Mouse (Mus musculus) limb, embryonic 14.5 days (tissue): ENCODE measurements at regions not wholly inside any gene's neighbourhood (a gene's known extent, or its start where the extent isn't known, plus 50 kb on each side); places are given as distances from the start of the nearest gene placed in this dataset.
A peak's percentile ranks its signal among the peaks of the same experiment; 100 is the strongest.

Experiments
- ATAC-seq: fragments of 200-750 bp; cut with Nextera tagmentation; 2 replicates; pipeline ENCODE4 v1.8.0; 2017; ENCODE audit warnings: low read depth, moderate number of reproducible peaks, moderate TSS enrichment; ENCODE audit not compliant: low FRiP score
- DNase-seq: peaks from one replicate; pipeline ENCODE4 v3.0.0-alpha.2; 2015; ENCODE audit warnings: low spot score
- H3K27ac ChIP-seq: fragments of 300-500 bp; sonication (generic); replicated peaks from 2 replicates; pipeline ENCODE4 v1.5.1; 2014; ENCODE audit warnings: low read depth, mild to moderate bottlenecking, low read length, moderate library complexity, mixed read lengths
- H3K27me3 ChIP-seq: fragments of 300-500 bp; sonication (generic); 2 replicates; pipeline ENCODE4 v1.6.1; 2014; ENCODE audit warnings: low read length, mixed read lengths; ENCODE audit not compliant: control insufficient read depth, insufficient read depth
- H3K36me3 ChIP-seq: fragments of 300-500 bp; sonication (generic); 2 replicates; pipeline ENCODE4 v1.6.1; 2014; ENCODE audit warnings: mild to moderate bottlenecking, low read length, moderate library complexity, mixed read lengths; ENCODE audit not compliant: control insufficient read depth, insufficient read depth
- H3K4me1 ChIP-seq: fragments of 300-500 bp; sonication (generic); 2 replicates; pipeline ENCODE4 v1.6.1; 2014; ENCODE audit warnings: antibody characterized with exemption, low read length, mixed read lengths; ENCODE audit not compliant: control insufficient read depth, insufficient read depth
- H3K4me2 ChIP-seq: fragments of 300-500 bp; sonication (generic); replicated peaks from 2 replicates; pipeline ENCODE4 v1.6.1; 2014; ENCODE audit warnings: low read depth, mild to moderate bottlenecking, low read length, moderate library complexity; ENCODE audit not compliant: severe bottlenecking
- H3K4me3 ChIP-seq: fragments of 300-500 bp; sonication (generic); replicated peaks from 2 replicates; pipeline ENCODE4 v1.5.1; 2014; ENCODE audit warnings: low read length
- H3K9ac ChIP-seq: fragments of 300-500 bp; sonication (generic); 2 replicates; pipeline ENCODE4 v1.6.1; 2014; ENCODE audit warnings: mild to moderate bottlenecking, low read depth, low read length, moderate library complexity; ENCODE audit not compliant: severe bottlenecking
- H3K9me3 ChIP-seq: fragments of 300-500 bp; sonication (generic); 2 replicates; pipeline ENCODE4 v1.6.1; 2016; ENCODE audit warnings: low read length; ENCODE audit not compliant: control insufficient read depth
- POLR2A ChIP-seq: fragments of 200-500 bp; IDR thresholded peaks from 2 replicates; pipeline ENCODE4 v1.8.0; 2012; ENCODE audit warnings: inconsistent platforms, mild to moderate bottlenecking, moderate library complexity, borderline replicate concordance; ENCODE audit not compliant: insufficient read depth, insufficient read length; ENCODE audit errors: extremely low read depth
- WGBS: fragments of 180-500 bp; shearing (Covaris S2); extraction: QIAGEN DNeasy Blood & Tissue Kit; methylation state at CpG from one replicate; pipeline ENCODE4 v1.1.7; 2014; 5-methylcytosine and 5-hydroxymethylcytosine counted together

DNA sequence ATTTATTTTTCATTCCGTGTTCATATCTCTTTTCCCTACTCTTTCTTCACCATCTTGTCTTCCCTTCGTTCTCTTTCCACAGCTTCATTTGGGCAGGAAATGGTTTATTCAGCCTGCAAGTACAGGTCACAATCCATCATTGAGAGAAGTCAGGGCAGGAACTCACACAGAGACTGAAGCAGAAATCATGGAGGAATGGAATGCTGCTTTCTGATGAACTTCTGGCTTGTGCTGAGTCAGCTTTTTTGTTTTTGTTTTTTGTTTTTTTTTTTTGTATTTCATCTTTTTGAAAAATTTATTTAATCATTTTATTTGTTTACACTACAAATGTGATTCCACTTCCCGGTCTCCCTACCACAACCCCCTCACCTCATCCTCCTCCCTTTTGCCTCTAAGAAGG is 51.2 kb upstream of the Suclg2 start:
- TF ChIP-seq POLR2A, result no peak
- Histone ChIP-seq H3K27ac (no peak overlapping the region), H3K4me2 (no peak overlapping the region), H3K9ac (no peak overlapping the region), H3K4me3 (no peak overlapping the region), H3K9me3 (no peaks in the 10 kb centered on the region), H3K4me1 (no peaks in the 10 kb centered on the region), H3K27me3 (no peaks in the 10 kb centered on the region), H3K36me3 (no peaks in the 10 kb centered on the region)
- no peak for DNase-seq
- WGBS, result 85% methylated on average over 3 of the region's 3 CpGs
- ATAC-seq, result no peak

GRCm38 (mm10) chr6:95801651-95802050 is 83.1 kb upstream of the Suclg2 start:
- no peak for TF ChIP-seq POLR2A
- Histone ChIP-seq H3K4me1 (no peaks in the 10 kb centered on the region), H3K4me2 (no peak overlapping the region), H3K4me3 (no peak overlapping the region), H3K9ac (no peak overlapping the region), H3K36me3 (no peaks in the 10 kb centered on the region), H3K27me3 (no peaks in the 10 kb centered on the region), H3K27ac (no peak overlapping the region), H3K9me3 (no peaks in the 10 kb centered on the region)
- 44% methylated on average over 6 of the region's 6 CpGs for WGBS
- DNase-seq, result no peak
- no peak for ATAC-seq

GRCm38 (mm10) chr6:95841502-95841901 is 122.9 kb upstream of the Suclg2 start:
- Histone ChIP-seq H3K9ac (no peak overlapping the region), H3K9me3 (0 out of 2 replicates have a peak, but pooled peaks cover 4% of the 10 kb centered on the region), H3K4me1 (no peaks in the 10 kb centered on the region), H3K4me3 (no peak overlapping the region), H3K4me2 (no peak overlapping the region), H3K36me3 (no peaks in the 10 kb centered on the region), H3K27ac (no peak overlapping the region), H3K27me3 (no peaks in the 10 kb centered on the region)
- 54% methylated on average over 3 of the region's 3 CpGs for WGBS
- no peak for TF ChIP-seq POLR2A
- ATAC-seq, result no peak
- DNase-seq, result peak; percentile 62

- H3K27ac ChIP-seq, result no peak overlapping the region
- H3K4me2 ChIP-seq, result no peak overlapping the region
- 28% methylated on average over 1 of the region's 1 CpGs for WGBS
- TF ChIP-seq POLR2A, result no peak
- H3K4me1 ChIP-seq, result no peaks in the 10 kb centered on the region
- H3K9me3 ChIP-seq, result 0 out of 2 replicates have a peak, but pooled peaks cover 4% of the 10 kb centered on the region
- peak; percentile 59 for DNase-seq
- ATAC-seq, result no peak
- no peak overlapping the region for H3K4me3 ChIP-seq
- H3K27me3 ChIP-seq, result no peaks in the 10 kb centered on the region
- H3K9ac ChIP-seq, result no peak overlapping the region
- H3K36me3 ChIP-seq, result no peaks in the 10 kb centered on the region
Observed at GRCm38 (mm10) chr6:95846536-95846935, 127.9 kb upstream of the Suclg2 start.

DNA sequence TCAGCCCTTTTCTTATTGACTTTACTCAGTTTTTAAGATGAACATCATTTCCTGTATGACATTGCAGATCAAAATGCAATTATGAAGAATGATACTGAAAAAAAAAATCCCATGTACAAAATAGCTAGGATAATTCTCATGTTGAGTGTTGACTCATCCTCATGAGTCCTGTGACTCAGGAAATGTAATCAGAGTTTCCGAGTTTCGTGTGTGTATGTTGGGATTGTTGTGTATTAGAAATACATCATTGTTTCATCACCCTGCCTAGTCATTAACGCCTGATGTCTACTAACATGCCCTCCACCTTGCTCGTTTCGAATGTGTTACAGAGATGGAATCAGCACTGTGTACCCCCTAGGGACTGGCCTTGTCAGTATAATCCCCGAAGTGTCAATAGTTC is 156.9 kb upstream of the Suclg2 start:
- no peak for ATAC-seq
- no peak overlapping the region for H3K27ac ChIP-seq
- no peak overlapping the region for H3K4me2 ChIP-seq
- TF ChIP-seq POLR2A, result no peak
- H3K9ac ChIP-seq, result no peak overlapping the region
- H3K9me3 ChIP-seq, result no peaks in the 10 kb centered on the region
- no peak for DNase-seq
- WGBS, result 53% methylated on average over 6 of the region's 6 CpGs
- H3K27me3 ChIP-seq, result no peaks in the 10 kb centered on the region
- no peaks in the 10 kb centered on the region for H3K4me1 ChIP-seq
- H3K4me3 ChIP-seq, result no peak overlapping the region
- no peaks in the 10 kb centered on the region for H3K36me3 ChIP-seq

GRCm38 (mm10) chr6:95876320-95876719 is 157.7 kb upstream of the Suclg2 start:
- Histone ChIP-seq H3K36me3 (no peaks in the 10 kb centered on the region), H3K4me1 (no peaks in the 10 kb centered on the region), H3K9ac (no peak overlapping the region), H3K9me3 (no peaks in the 10 kb centered on the region), H3K27ac (no peak overlapping the region), H3K4me3 (no peak overlapping the region), H3K4me2 (no peak overlapping the region), H3K27me3 (no peaks in the 10 kb centered on the region)
- DNase-seq (no peak), ATAC-seq (no peak)
- 15% methylated on average over 2 of the region's 2 CpGs for WGBS
- no peak for TF ChIP-seq POLR2A
